Comparison of ENCODE assay signal across 15 mouse cellular contexts in the genomic region with DNA sequence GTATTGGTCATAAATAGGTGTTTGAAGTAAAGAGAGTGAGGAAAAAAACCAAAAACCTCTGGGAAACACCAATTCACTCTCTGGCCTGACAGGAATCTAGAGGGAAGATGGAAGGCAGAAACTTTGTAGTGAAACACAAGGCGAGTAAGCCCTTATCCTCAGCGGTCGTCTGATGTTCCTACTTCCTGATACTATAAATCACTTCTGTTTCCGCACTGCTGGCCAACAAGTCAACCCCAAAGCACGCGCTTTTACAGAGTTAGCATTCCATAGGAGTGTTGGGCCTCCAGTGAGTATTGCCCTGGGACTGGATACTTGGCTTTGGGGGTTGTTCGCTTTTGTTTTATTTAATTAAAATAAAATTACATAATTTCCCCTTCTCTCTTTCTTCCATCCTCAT.
DNase-seq lines count a peak whose midpoint lies in the region; ATAC-seq and TF ChIP-seq lines count a peak whose summit lies in the region.
"Had no signal": no experiment of that assay in that cellular context is flagged by ENCODE, and none has a peak within 500 bp of the region (broad histone marks: within the 10 kb centered on the region; RNA-seq: fewer than 3 reads in every experiment).

No protein-coding gene starts in this region.

- ATAC-seq in liver, postnatal 0 days = no peak
- peak; percentile 94 to 97 for ATAC-seq in hematopoietic stem cell, adult 5-6 weeks (replicated peaks in 1 of 2; ENCODE audit: insufficient read depth in 1 of 2, low FRiP score in 2 of 2, low TSS enrichment in 1 of 2, low read depth in 1 of 2, poor library complexity in 2 of 2, severe bottlenecking in 2 of 2)
- ATAC-seq: forebrain, postnatal 0 days had no signal

- no peaks in the 10 kb centered on the region for H3K9me3 ChIP-seq in liver, postnatal 0 days (ENCODE audit: low read length)
- H3K9me3 ChIP-seq: hindbrain, embryonic 10.5 days; lung, embryonic 15.5 days; midbrain, embryonic 12.5 days had no signal

- no peaks in the 10 kb centered on the region for H3K27me3 ChIP-seq in liver, adult 2 months (ENCODE audit: control insufficient read depth, insufficient read depth, low read length)
- H3K27me3 ChIP-seq in liver, postnatal 0 days (ENCODE audit: insufficient read depth, low read length) = no peaks in the 10 kb centered on the region
- H3K27me3 ChIP-seq in splenic B cell, adult 2 months (ENCODE audit: control insufficient read depth, insufficient read depth, low read length, poor library complexity, severe bottlenecking) = no peaks in the 10 kb centered on the region
- H3K27me3 ChIP-seq: lung, embryonic 15.5 days; midbrain, embryonic 12.5 days had no signal

- no peak overlapping the region for H3K4me2 ChIP-seq in liver, postnatal 0 days (ENCODE audit: low read depth, low read length)
- H3K4me2 ChIP-seq: liver, embryonic 11.5 days; lung, embryonic 15.5 days; midbrain, embryonic 12.5 days had no signal

- no peak overlapping the region for H3K9ac ChIP-seq in liver, adult 2 months (ENCODE audit: low read depth, low read length)
- H3K9ac ChIP-seq in liver, postnatal 0 days (replicated peaks) = no peak overlapping the region
- H3K9ac ChIP-seq: forebrain, postnatal 0 days; lung, embryonic 15.5 days; midbrain, embryonic 12.5 days had no signal

- no peak overlapping the region for H3K27ac ChIP-seq in liver, adult 2 months (replicated peaks; ENCODE audit: insufficient read depth, low read depth, low read length)
- no peak overlapping the region for H3K27ac ChIP-seq in liver, postnatal 0 days (ENCODE audit: low read depth)
- H3K27ac ChIP-seq: hindbrain, embryonic 10.5 days; lung, embryonic 15.5 days; midbrain, embryonic 12.5 days had no signal

- H3K79me2 ChIP-seq in liver, adult 2 months (ENCODE audit: control insufficient read depth, insufficient read depth, low read length) = no peaks in the 10 kb centered on the region

- H3K4me3 ChIP-seq in liver, adult 2 months (ENCODE audit: insufficient read depth, low read depth, low read length) = no peak overlapping the region
- no peak overlapping the region for H3K4me3 ChIP-seq in liver, postnatal 0 days (ENCODE audit: low read depth, low read length)
- H3K4me3 ChIP-seq: hindbrain, embryonic 10.5 days; lung, embryonic 15.5 days; midbrain, embryonic 12.5 days had no signal

- no peak for TF ChIP-seq EP300 in liver, postnatal 0 days (IDR thresholded peaks at IDR 0.05; ENCODE audit: low read depth)

- H3K36me3 ChIP-seq in liver, adult 2 months (ENCODE audit: control insufficient read depth, insufficient read depth, low read length) = no peaks in the 10 kb centered on the region
- no peaks in the 10 kb centered on the region for H3K36me3 ChIP-seq in liver, postnatal 0 days (replicated peaks; ENCODE audit: insufficient read depth, low read length)
- no peaks in the 10 kb centered on the region for H3K36me3 ChIP-seq in splenic B cell, adult 2 months (ENCODE audit: control insufficient read depth, insufficient read depth, low read length, poor library complexity, severe bottlenecking)
- H3K36me3 ChIP-seq: hindbrain, embryonic 10.5 days; lung, embryonic 15.5 days; midbrain, embryonic 12.5 days had no signal

- no peak for TF ChIP-seq CTCF in liver, adult 2 months (IDR thresholded peaks at IDR 0.05; ENCODE audit: low read depth, low read length)
- no peak for TF ChIP-seq CTCF in liver, postnatal 0 days (IDR thresholded peaks at IDR 0.05; ENCODE audit: low read depth)

- H3K4me1 ChIP-seq in liver, adult 2 months (ENCODE audit: control insufficient read depth, insufficient read depth, low read length) = no peaks in the 10 kb centered on the region
- no peaks in the 10 kb centered on the region for H3K4me1 ChIP-seq in liver, postnatal 0 days (ENCODE audit: insufficient read depth)
- H3K4me1 ChIP-seq: hindbrain, embryonic 10.5 days; lung, embryonic 15.5 days; midbrain, embryonic 12.5 days had no signal

- no peak for TF ChIP-seq POLR2A in liver, adult 2 months (IDR thresholded peaks at IDR 0.05; ENCODE audit: extremely low read depth, insufficient read depth, low read length)

- WGBS in liver, adult 2 months = 83% methylated on average over 7 of the region's 7 CpGs
- 42% methylated on average over 7 of the region's 7 CpGs for WGBS in liver, postnatal 0 days (ENCODE audit: insufficient replicate concordance)

- peak; percentile 3 for DNase-seq in liver, adult 2 months (ENCODE audit: extremely low read depth, low read depth, low spot score)
- DNase-seq in liver, postnatal 0 days = no peak
- DNase-seq in kidney, postnatal 14 days = peak; percentile 26
- peak; percentile 18 for DNase-seq in splenic B cell, adult 2 months (ENCODE audit: low read depth, low spot score)
- no peak for DNase-seq in frontal cortex, postnatal 36 days (ENCODE audit: low spot score in 2 of 2)
- DNase-seq in urinary bladder, postnatal 36 days (ENCODE audit: low spot score in 2 of 2) = no peak
- DNase-seq: cerebellum, adult 9-10 months; forebrain, postnatal 0 days; heart, adult 18-20 months; layer of hippocampus, postnatal 36 days had no signal

Comparison
In these comparisons a context has a peak if more than half of its experiments do, and no peak if none do; other contexts are left out.
1. DNase-seq: peak in liver, adult 2 months (single experiment), kidney, postnatal 14 days (single experiment) and splenic B cell, adult 2 months (single experiment); none in liver, postnatal 0 days (single experiment), frontal cortex, postnatal 36 days (0 of 2) and urinary bladder, postnatal 36 days (0 of 2).